Comparison of ENCODE assay signal across 8 mouse cellular contexts in genomic region chr12:17545884-17546283, GRCm38 (mm10). TPM values are rescaled to one million over a fixed set of nuclear protein-coding genes. Genes with fewer than 3 reads are reported as not detected.
DNase-seq lines count a peak whose midpoint lies in the region; ATAC-seq and TF ChIP-seq lines count a peak whose summit lies in the region.

No protein-coding gene starts in this region.

- H3K4me3 ChIP-seq in kidney, embryonic 14.5 days (ENCODE audit: low read length) = peak overlapping the region; percentile 90
- H3K4me3 ChIP-seq in embryonic facial prominence, embryonic 10.5 days = peak overlapping the region; percentile 93
- H3K4me3 ChIP-seq in kidney, postnatal 0 days (replicated peaks; ENCODE audit: low read depth, low read length) = peak overlapping the region; percentile 66
- H3K4me3 ChIP-seq in neural tube, embryonic 12.5 days = peak overlapping the region; percentile 84
- H3K4me3 ChIP-seq in thymus, adult 2 months (ENCODE audit: control insufficient read depth, insufficient read depth, low read length) = no peak overlapping the region

- H3K27ac ChIP-seq in kidney, embryonic 14.5 days (ENCODE audit: low read depth, low read length) = no peak overlapping the region
- H3K27ac ChIP-seq in embryonic facial prominence, embryonic 10.5 days (replicated peaks) = peak overlapping the region; percentile 98
- H3K27ac ChIP-seq in kidney, postnatal 0 days = no peak overlapping the region; the same call in 1 of the 2 replicates
- H3K27ac ChIP-seq in neural tube, embryonic 12.5 days = no peak overlapping the region
- H3K27ac ChIP-seq in thymus, adult 2 months (ENCODE audit: control insufficient read depth, insufficient read depth, low read length) = no peak overlapping the region

- H3K36me3 ChIP-seq in kidney, embryonic 14.5 days (ENCODE audit: control insufficient read depth, insufficient read depth, low read length) = peaks cover 37% of the 10 kb centered on the region
- peaks cover 42% of the 10 kb centered on the region for H3K36me3 ChIP-seq in embryonic facial prominence, embryonic 10.5 days (replicated peaks)
- peaks cover 23% of the 10 kb centered on the region; the same call in 1 of the 2 replicates for H3K36me3 ChIP-seq in kidney, postnatal 0 days (ENCODE audit: insufficient read depth, low read length)
- peaks cover 37% of the 10 kb centered on the region for H3K36me3 ChIP-seq in neural tube, embryonic 12.5 days
- no peaks in the 10 kb centered on the region; the same call in 1 of the 2 replicates for H3K36me3 ChIP-seq in thymus, adult 2 months (ENCODE audit: control insufficient read depth, insufficient read depth, low read length)

- no peak for TF ChIP-seq CTCF in kidney, postnatal 0 days (IDR thresholded peaks at IDR 0.05; ENCODE audit: low read depth)
- TF ChIP-seq CTCF in thymus, adult 2 months (IDR thresholded peaks at IDR 0.05; ENCODE audit: borderline replicate concordance, control insufficient read depth, extremely low read depth, insufficient read depth, low read length, poor library complexity) = no peak

- H3K9ac ChIP-seq in kidney, embryonic 14.5 days (ENCODE audit: low read depth, low read length) = peak overlapping the region; percentile 89
- peak overlapping the region; percentile 76 for H3K9ac ChIP-seq in kidney, postnatal 0 days (ENCODE audit: low read depth, low read length)
- H3K9ac ChIP-seq in neural tube, embryonic 12.5 days = peak overlapping the region; percentile 94

- H3K27me3 ChIP-seq in kidney, embryonic 14.5 days (ENCODE audit: control insufficient read depth, insufficient read depth, low read length) = no peaks in the 10 kb centered on the region
- no peaks in the 10 kb centered on the region for H3K27me3 ChIP-seq in embryonic facial prominence, embryonic 10.5 days (replicated peaks; ENCODE audit: low read depth, poor library complexity, severe bottlenecking)
- H3K27me3 ChIP-seq in kidney, postnatal 0 days (ENCODE audit: insufficient read depth, low read length) = no peaks in the 10 kb centered on the region
- H3K27me3 ChIP-seq in neural tube, embryonic 12.5 days (replicated peaks) = no peaks in the 10 kb centered on the region
- H3K27me3 ChIP-seq in thymus, adult 2 months (ENCODE audit: control insufficient read depth, insufficient read depth, low read length) = no peaks in the 10 kb centered on the region

- 0 out of 2 replicates have a peak, but pooled peaks cover 13% of the 10 kb centered on the region for H3K4me1 ChIP-seq in kidney, embryonic 14.5 days (ENCODE audit: control insufficient read depth, insufficient read depth, low read length)
- H3K4me1 ChIP-seq in embryonic facial prominence, embryonic 10.5 days = peaks cover 23% of the 10 kb centered on the region
- no peaks in the 10 kb centered on the region for H3K4me1 ChIP-seq in kidney, postnatal 0 days (replicated peaks; ENCODE audit: insufficient read depth, low read length)
- H3K4me1 ChIP-seq in neural tube, embryonic 12.5 days = peaks cover 12% of the 10 kb centered on the region
- H3K4me1 ChIP-seq in thymus, adult 2 months (replicated peaks; ENCODE audit: control insufficient read depth, insufficient read depth, low read length) = peaks cover 6% of the 10 kb centered on the region

- no peak for TF ChIP-seq POLR2A in thymus, adult 2 months (IDR thresholded peaks at IDR 0.05; ENCODE audit: control insufficient read depth, extremely low read depth, insufficient read depth, low read length, poor library complexity)

- H3K4me2 ChIP-seq in kidney, embryonic 14.5 days (replicated peaks; ENCODE audit: low read depth, low read length) = peak overlapping the region; percentile 54
- peak overlapping the region; percentile 57 for H3K4me2 ChIP-seq in kidney, postnatal 0 days (ENCODE audit: low read length)
- H3K4me2 ChIP-seq in neural tube, embryonic 12.5 days (replicated peaks) = peak overlapping the region; percentile 80

- DNase-seq in kidney, postnatal 25 days = no peak
- DNase-seq in embryonic facial prominence, embryonic 10.5 days (ENCODE audit: low spot score) = peak; percentile 32
- DNase-seq in kidney, postnatal 0 days (ENCODE audit: low spot score) = peak; percentile 75
- no peak for DNase-seq in thymus, adult 2 months
- no peak for DNase-seq in right cerebral cortex, postnatal 14 days

- 2% methylated on average over 8 of the region's 8 CpGs for WGBS in kidney, embryonic 14.5 days
- 9% methylated on average over 8 of the region's 8 CpGs for WGBS in embryonic facial prominence, embryonic 10.5 days
- under 1% methylated on average over 8 of the region's 8 CpGs for WGBS in kidney, postnatal 0 days
- WGBS in neural tube, embryonic 12.5 days = 3% methylated on average over 8 of the region's 8 CpGs
- WGBS in thymus, adult 2 months = 24% methylated on average over 8 of the region's 8 CpGs

- ATAC-seq in kidney, embryonic 14.5 days (ENCODE audit: low FRiP score, low TSS enrichment) = no peak
- no peak for ATAC-seq in kidney, postnatal 0 days (replicated peaks; ENCODE audit: low FRiP score, low read depth)
- ATAC-seq in neural tube, embryonic 12.5 days (ENCODE audit: low FRiP score, low read depth) = no peak
- no peak for ATAC-seq in megakaryocyte progenitor cell, adult 5-6 weeks (replicated peaks; ENCODE audit: poor library complexity)

- H3K9me3 ChIP-seq in kidney, embryonic 14.5 days (ENCODE audit: control insufficient read depth, low read length) = no peaks in the 10 kb centered on the region
- no peaks in the 10 kb centered on the region for H3K9me3 ChIP-seq in embryonic facial prominence, embryonic 10.5 days
- H3K9me3 ChIP-seq in kidney, postnatal 0 days (replicated peaks; ENCODE audit: low read length) = no peaks in the 10 kb centered on the region
- H3K9me3 ChIP-seq in neural tube, embryonic 12.5 days = no peaks in the 10 kb centered on the region

RNA-seq across cellular contexts. Expression of gene Odc1, which starts 1.3 kb away (rescaled TPM):
- 236 and 296 TPM in 2 replicates for polyA plus RNA-seq in kidney, embryonic 14.5 days (2014; fragmentation: Nextera tagmentation; extraction: Ambion mirVana)
- polyA plus RNA-seq in embryonic facial prominence, embryonic 10.5 days (2016; fragmentation: Nextera tagmentation; extraction: Ambion mirVana) = 264 and 283 TPM in 2 replicates
- 149 and 153 TPM in 2 replicates for polyA plus RNA-seq in kidney, postnatal 0 days (2015; fragmentation: Nextera tagmentation; extraction: Ambion mirVana)
- 221 and 229 TPM in 2 replicates for polyA plus RNA-seq in neural tube, embryonic 12.5 days (2016; fragmentation: Nextera tagmentation; extraction: Ambion mirVana)
- total RNA-seq in megakaryocyte progenitor cell, adult 5-6 weeks (2015) = 241 TPM in 2 replicates
- total RNA-seq in megakaryocyte progenitor cell, adult 5-6 weeks (2017) = 406 and 410 TPM in 2 replicates
- polyA plus RNA-seq in thymus, adult 2 months (2012; rRNA removed) = 71.1 and 80.5 TPM in 2 replicates

Comparison
In these comparisons a context has a peak if more than half of its experiments do, and no peak if none do; other contexts are left out.
1. DNase-seq: peak in embryonic facial prominence, embryonic 10.5 days (single experiment) and kidney, postnatal 0 days (single experiment); none in kidney, postnatal 25 days (0 of 2), thymus, adult 2 months (single experiment) and right cerebral cortex, postnatal 14 days (single experiment).
2. Peak in every context shown above with its lines, with median percentiles within 50 percentile points of each other: H3K4me2 ChIP-seq and H3K9ac ChIP-seq.